In the genomic region with DNA sequence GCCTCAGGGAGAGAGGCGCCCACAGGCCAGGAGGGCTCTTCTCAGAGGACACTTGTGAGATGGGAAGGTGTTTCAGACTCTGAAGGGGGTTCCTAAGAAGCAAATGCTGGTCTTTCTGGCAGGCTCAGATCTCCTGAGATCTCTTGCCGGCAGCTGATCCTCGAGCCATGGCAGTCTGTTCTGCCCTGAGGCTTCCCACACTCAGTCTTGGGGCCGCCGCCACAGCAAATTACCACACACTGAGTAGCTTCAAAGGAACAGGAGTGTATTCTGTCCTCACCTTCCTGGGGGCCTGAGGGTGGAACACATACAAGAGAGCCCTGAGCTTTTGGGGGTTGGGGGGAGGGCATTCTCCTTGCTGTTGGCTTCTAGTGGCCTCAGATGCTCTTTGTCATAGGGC, we compare ENCODE assay signal across 16 mouse cellular contexts. TPM values are rescaled to one million over a fixed set of nuclear protein-coding genes. Genes with fewer than 3 reads are reported as not detected.
DNase-seq lines count a peak whose midpoint lies in the region; ATAC-seq lines count a peak whose summit lies in the region.
"Had no signal": no experiment of that assay in that cellular context is flagged by ENCODE, and none has a peak within 500 bp of the region (broad histone marks: within the 10 kb centered on the region; RNA-seq: fewer than 3 reads in every experiment).

No protein-coding gene starts in this region.

- WGBS in forebrain, embryonic 12.5 days = 55% methylated on average over 5 of the region's 5 CpGs
- WGBS in hindbrain, embryonic 15.5 days = 42% methylated on average over 5 of the region's 5 CpGs
- WGBS in midbrain, embryonic 16.5 days = 37% methylated on average over 5 of the region's 5 CpGs

- H3K36me3 ChIP-seq in forebrain, embryonic 12.5 days (replicated peaks) = peaks cover 17% of the 10 kb centered on the region
- H3K36me3 ChIP-seq in hindbrain, embryonic 15.5 days = peaks cover 21% of the 10 kb centered on the region
- H3K36me3 ChIP-seq in midbrain, embryonic 16.5 days (ENCODE audit: control insufficient read depth, insufficient read depth, low read length) = no peaks in the 10 kb centered on the region; the same call in 1 of the 2 replicates
- H3K36me3 ChIP-seq: heart, embryonic 12.5 days had no signal

- peak overlapping the region; percentile 80 for H3K27ac ChIP-seq in forebrain, embryonic 12.5 days
- peak overlapping the region; percentile 69 for H3K27ac ChIP-seq in hindbrain, embryonic 15.5 days (replicated peaks)
- H3K27ac ChIP-seq in midbrain, embryonic 16.5 days (ENCODE audit: low read length) = peak overlapping the region; percentile 71

- H3K4me3 ChIP-seq in forebrain, embryonic 12.5 days (replicated peaks) = no peak overlapping the region
- H3K4me3 ChIP-seq in hindbrain, embryonic 15.5 days = no peak overlapping the region
- H3K4me3 ChIP-seq in midbrain, embryonic 16.5 days (ENCODE audit: low read depth, low read length) = no peak overlapping the region
- H3K4me3 ChIP-seq: heart, embryonic 12.5 days had no signal

- H3K4me2 ChIP-seq in forebrain, embryonic 12.5 days = no peak overlapping the region
- no peak overlapping the region for H3K4me2 ChIP-seq in hindbrain, embryonic 15.5 days
- no peak overlapping the region for H3K4me2 ChIP-seq in midbrain, embryonic 16.5 days (ENCODE audit: low read length)
- H3K4me2 ChIP-seq: heart, embryonic 12.5 days had no signal

- no peaks in the 10 kb centered on the region for H3K27me3 ChIP-seq in forebrain, embryonic 12.5 days
- no peaks in the 10 kb centered on the region for H3K27me3 ChIP-seq in hindbrain, embryonic 15.5 days
- H3K27me3 ChIP-seq in midbrain, embryonic 16.5 days (ENCODE audit: control insufficient read depth, insufficient read depth, low read depth, low read length) = no peaks in the 10 kb centered on the region

- H3K9me3 ChIP-seq in forebrain, embryonic 12.5 days = no peaks in the 10 kb centered on the region
- H3K9me3 ChIP-seq in hindbrain, embryonic 15.5 days = no peaks in the 10 kb centered on the region
- H3K9me3 ChIP-seq in midbrain, embryonic 16.5 days (replicated peaks; ENCODE audit: control insufficient read depth, low read length, poor library complexity, severe bottlenecking) = no peaks in the 10 kb centered on the region
- H3K9me3 ChIP-seq: heart, embryonic 12.5 days had no signal

- H3K9ac ChIP-seq in forebrain, embryonic 12.5 days = no peak overlapping the region
- no peak overlapping the region for H3K9ac ChIP-seq in hindbrain, embryonic 15.5 days
- H3K9ac ChIP-seq in midbrain, embryonic 16.5 days (ENCODE audit: low read depth, low read length) = no peak overlapping the region
- H3K9ac ChIP-seq: heart, embryonic 12.5 days; liver, postnatal 0 days had no signal

- peak; percentile 42 to 44 for DNase-seq in cerebellum, postnatal 10 days
- DNase-seq in cerebellum, postnatal 36 days = no peak
- no peak for DNase-seq in cerebellum, adult 11-12 months
- no peak for DNase-seq in kidney, adult 18-20 months
- no peak for DNase-seq in kidney, postnatal 14 days
- DNase-seq: adrenal gland, postnatal 10 days; cerebellum, postnatal 25 days; gastrocnemius, postnatal 25 days; kidney, adult 9 months; liver, postnatal 0 days; right cerebral cortex, adult 18-20 months; spleen, adult 18-20 months had no signal

- peaks cover 49% of the 10 kb centered on the region for H3K4me1 ChIP-seq in forebrain, embryonic 12.5 days
- peaks cover 55% of the 10 kb centered on the region for H3K4me1 ChIP-seq in hindbrain, embryonic 15.5 days (replicated peaks)
- peaks cover 40% of the 10 kb centered on the region for H3K4me1 ChIP-seq in midbrain, embryonic 16.5 days (ENCODE audit: control insufficient read depth, insufficient read depth, low read length)

- ATAC-seq in forebrain, embryonic 12.5 days (ENCODE audit: low FRiP score) = no peak
- no peak for ATAC-seq in hindbrain, embryonic 15.5 days (ENCODE audit: low FRiP score, low read depth)
- peak; percentile 18; the same call in 1 of the 2 replicates for ATAC-seq in midbrain, embryonic 16.5 days
- ATAC-seq: liver, postnatal 0 days had no signal

RNA-seq across cellular contexts. Expression of gene Rab6b, which starts 33.8 kb away (rescaled TPM):
- polyA plus RNA-seq in forebrain, embryonic 12.5 days (2016; fragmentation: Nextera tagmentation; extraction: Ambion mirVana) = 35.8 and 41.8 TPM in 2 replicates
- polyA plus RNA-seq in hindbrain, embryonic 15.5 days (2015; fragmentation: Nextera tagmentation; extraction: Ambion mirVana) = 111 and 126 TPM in 2 replicates
- 108 and 126 TPM in 2 replicates for polyA plus RNA-seq in midbrain, embryonic 16.5 days (2015; fragmentation: Nextera tagmentation; extraction: Ambion mirVana)

RNA-seq across cellular contexts. Expression of gene Srprb, which starts 56.6 kb away (rescaled TPM):
- 50.3 and 50.9 TPM in 2 replicates for polyA plus RNA-seq in forebrain, embryonic 12.5 days (2016; fragmentation: Nextera tagmentation; extraction: Ambion mirVana)
- 57.5 and 61.2 TPM in 2 replicates for polyA plus RNA-seq in hindbrain, embryonic 15.5 days (2015; fragmentation: Nextera tagmentation; extraction: Ambion mirVana)
- 56.0 and 60.7 TPM in 2 replicates for polyA plus RNA-seq in midbrain, embryonic 16.5 days (2015; fragmentation: Nextera tagmentation; extraction: Ambion mirVana)

Comparison
In these comparisons a context has a peak if more than half of its experiments do, and no peak if none do; other contexts are left out.
1. DNase-seq: peak in cerebellum, postnatal 10 days (2 of 2); none in cerebellum, postnatal 36 days (0 of 2), cerebellum, adult 11-12 months (single experiment), kidney, adult 18-20 months (single experiment) and kidney, postnatal 14 days (single experiment).
2. Peak in every context shown above with its lines, with median percentiles within 50 percentile points of each other: H3K27ac ChIP-seq.